Comparison of ENCODE assay signal across 8 mouse cellular contexts in genomic region chr8:109609153-109609502, GRCm38 (mm10). TPM values are rescaled to one million over a fixed set of nuclear protein-coding genes. Genes with fewer than 3 reads are reported as not detected.
DNase-seq lines count a peak whose midpoint lies in the region; ATAC-seq and TF ChIP-seq lines count a peak whose summit lies in the region.

No protein-coding gene starts in this region.

- TF ChIP-seq EP300 in stomach, postnatal 0 days (optimal IDR thresholded peaks at IDR 0.05), result no peak

- peak overlapping the region; percentile 71 for H3K9ac ChIP-seq in forebrain, embryonic 14.5 days (ENCODE audit: low read length)
- peak overlapping the region; percentile 75 for H3K9ac ChIP-seq in hindbrain, embryonic 16.5 days (ENCODE audit: low read depth, low read length)
- H3K9ac ChIP-seq in lung, embryonic 14.5 days, result peak overlapping the region; percentile 71
- peak overlapping the region; percentile 70; the same call in 1 of the 2 replicates for H3K9ac ChIP-seq in stomach, postnatal 0 days (ENCODE audit: low read length)

- H3K4me1 ChIP-seq in forebrain, embryonic 14.5 days (ENCODE audit: control insufficient read depth, insufficient read depth, low read length), result peaks cover 6% of the 10 kb centered on the region; the same call in 1 of the 2 replicates
- peaks cover 11% of the 10 kb centered on the region for H3K4me1 ChIP-seq in hindbrain, embryonic 16.5 days (ENCODE audit: control insufficient read depth, insufficient read depth, low read depth, low read length)
- H3K4me1 ChIP-seq in lung, embryonic 14.5 days (ENCODE audit: insufficient read depth), result peaks cover 4% of the 10 kb centered on the region; the same call in 1 of the 2 replicates
- H3K4me1 ChIP-seq in stomach, postnatal 0 days (replicated peaks; ENCODE audit: control insufficient read depth, insufficient read depth), result 0 out of 2 replicates have a peak, but pooled peaks cover 2% of the 10 kb centered on the region

- H3K4me2 ChIP-seq in forebrain, embryonic 14.5 days (ENCODE audit: low read length), result peak overlapping the region; percentile 86
- H3K4me2 ChIP-seq in hindbrain, embryonic 16.5 days (ENCODE audit: low read length), result peak overlapping the region; percentile 76
- peak overlapping the region; percentile 80 for H3K4me2 ChIP-seq in lung, embryonic 14.5 days
- peak overlapping the region; percentile 80 for H3K4me2 ChIP-seq in stomach, postnatal 0 days (replicated peaks; ENCODE audit: low read depth)

- H3K4me3 ChIP-seq in forebrain, embryonic 14.5 days (ENCODE audit: low read depth, low read length), result peak overlapping the region; percentile 55
- peak overlapping the region; percentile 59 for H3K4me3 ChIP-seq in hindbrain, embryonic 16.5 days (ENCODE audit: low read length)
- peak overlapping the region; percentile 62 for H3K4me3 ChIP-seq in lung, embryonic 14.5 days (ENCODE audit: low read depth, low read length)
- H3K4me3 ChIP-seq in stomach, postnatal 0 days (ENCODE audit: low read depth, low read length), result peak overlapping the region; percentile 68

- H3K27ac ChIP-seq in forebrain, embryonic 14.5 days (ENCODE audit: low read depth, low read length), result peak overlapping the region; percentile 92
- peak overlapping the region; percentile 94 for H3K27ac ChIP-seq in hindbrain, embryonic 16.5 days (ENCODE audit: low read depth, low read length)
- H3K27ac ChIP-seq in lung, embryonic 14.5 days (ENCODE audit: low read depth), result peak overlapping the region; percentile 97
- peak overlapping the region; percentile 98 for H3K27ac ChIP-seq in stomach, postnatal 0 days (replicated peaks)

- H3K27me3 ChIP-seq in forebrain, embryonic 14.5 days (replicated peaks; ENCODE audit: control insufficient read depth, insufficient read depth, low read length), result no peaks in the 10 kb centered on the region
- no peaks in the 10 kb centered on the region for H3K27me3 ChIP-seq in hindbrain, embryonic 16.5 days (replicated peaks; ENCODE audit: control insufficient read depth, insufficient read depth, low read length)
- no peaks in the 10 kb centered on the region for H3K27me3 ChIP-seq in lung, embryonic 14.5 days (ENCODE audit: insufficient read depth, low read length)
- no peaks in the 10 kb centered on the region for H3K27me3 ChIP-seq in stomach, postnatal 0 days (ENCODE audit: control insufficient read depth, insufficient read depth, low read length)

- H3K36me3 ChIP-seq in forebrain, embryonic 14.5 days (ENCODE audit: control insufficient read depth, insufficient read depth, low read length), result peaks cover 6% of the 10 kb centered on the region; the same call in 1 of the 2 replicates
- H3K36me3 ChIP-seq in hindbrain, embryonic 16.5 days (ENCODE audit: control insufficient read depth, insufficient read depth, low read length), result no peaks in the 10 kb centered on the region; the same call in 1 of the 2 replicates
- H3K36me3 ChIP-seq in lung, embryonic 14.5 days (ENCODE audit: insufficient read depth), result 0 out of 2 replicates have a peak, but pooled peaks cover 9% of the 10 kb centered on the region
- H3K36me3 ChIP-seq in stomach, postnatal 0 days (ENCODE audit: control insufficient read depth, insufficient read depth, low read length), result no peaks in the 10 kb centered on the region

- TF ChIP-seq CTCF in lung, embryonic 14.5 days (IDR thresholded peaks at IDR 0.05; ENCODE audit: low read depth), result no peak
- TF ChIP-seq CTCF in stomach, postnatal 0 days (IDR thresholded peaks at IDR 0.05; ENCODE audit: low read depth), result no peak

- no peak for ATAC-seq in forebrain, embryonic 14.5 days
- no peak for ATAC-seq in hindbrain, embryonic 16.5 days
- ATAC-seq in lung, embryonic 14.5 days (ENCODE audit: insufficient read depth), result no peak
- ATAC-seq in stomach, postnatal 0 days (ENCODE audit: low FRiP score, low TSS enrichment), result no peak

- peak; percentile 5 for DNase-seq in embryo, embryonic 10 days (ENCODE audit: low spot score)
- no peak for DNase-seq in embryo, embryonic 9.5 days (ENCODE audit: extremely low spot score)
- DNase-seq in NIH3T3 (ENCODE audit: low read depth), result peak; percentile 60
- DNase-seq in forebrain, embryonic 14.5 days (ENCODE audit: low spot score), result peak; percentile 10
- DNase-seq in lung, embryonic 14.5 days, result peak; percentile 30
- no peak for DNase-seq in stomach, postnatal 0 days (ENCODE audit: low spot score)
- no peak for DNase-seq in T-cell, adult 2 months (ENCODE audit: low spot score)

- H3K9me3 ChIP-seq in forebrain, embryonic 14.5 days (replicated peaks; ENCODE audit: control insufficient read depth, low read length), result no peaks in the 10 kb centered on the region
- no peaks in the 10 kb centered on the region for H3K9me3 ChIP-seq in hindbrain, embryonic 16.5 days (ENCODE audit: control insufficient read depth, low read length)
- H3K9me3 ChIP-seq in lung, embryonic 14.5 days (ENCODE audit: low read depth, low read length), result no peaks in the 10 kb centered on the region
- no peaks in the 10 kb centered on the region for H3K9me3 ChIP-seq in stomach, postnatal 0 days (ENCODE audit: control insufficient read depth, low read length)

- 13% methylated on average over 5 of the region's 5 CpGs for WGBS in forebrain, embryonic 14.5 days
- 20% methylated on average over 5 of the region's 5 CpGs for WGBS in hindbrain, embryonic 16.5 days
- 5% methylated on average over 5 of the region's 5 CpGs for WGBS in lung, embryonic 14.5 days
- WGBS in stomach, postnatal 0 days, result 9% methylated on average over 5 of the region's 5 CpGs

RNA-seq across cellular contexts. Expression of gene Dhodh, which starts 0.7 kb away (rescaled TPM):
- polyA plus RNA-seq in forebrain, embryonic 14.5 days (2014; fragmentation: Nextera tagmentation; extraction: Ambion mirVana), result 33.4 and 34.8 TPM in 2 replicates
- polyA plus RNA-seq in hindbrain, embryonic 16.5 days (2015; fragmentation: Nextera tagmentation; extraction: Ambion mirVana), result 31.3 and 34.3 TPM in 2 replicates
- polyA plus RNA-seq in lung, embryonic 14.5 days (2014; fragmentation: Nextera tagmentation; extraction: Ambion mirVana), result 45.1 and 51.3 TPM in 2 replicates
- 19.9 and 20.5 TPM in 2 replicates for polyA plus RNA-seq in stomach, postnatal 0 days (2015; fragmentation: Nextera tagmentation; extraction: Ambion mirVana)

RNA-seq across cellular contexts. Expression of gene Pkd1l3, which starts 5.2 kb away (rescaled TPM):
- 0.11 TPM in 1 of 2 replicates, not detected in the other for polyA plus RNA-seq in forebrain, embryonic 14.5 days (2014; fragmentation: Nextera tagmentation; extraction: Ambion mirVana)
- polyA plus RNA-seq in hindbrain, embryonic 16.5 days (2015; fragmentation: Nextera tagmentation; extraction: Ambion mirVana), result 0.12 and 0.13 TPM in 2 replicates
- polyA plus RNA-seq in lung, embryonic 14.5 days (2014; fragmentation: Nextera tagmentation; extraction: Ambion mirVana), result 0.09 TPM in 1 of 2 replicates, not detected in the other
- 0.08 TPM in 1 of 2 replicates, not detected in the other for polyA plus RNA-seq in stomach, postnatal 0 days (2015; fragmentation: Nextera tagmentation; extraction: Ambion mirVana)

RNA-seq across cellular contexts. Expression of gene Hp, which starts 30.2 kb away (rescaled TPM):
- 0.13 and 0.64 TPM in 2 replicates for polyA plus RNA-seq in forebrain, embryonic 14.5 days (2014; fragmentation: Nextera tagmentation; extraction: Ambion mirVana)
- 0.39 and 0.79 TPM in 2 replicates for polyA plus RNA-seq in hindbrain, embryonic 16.5 days (2015; fragmentation: Nextera tagmentation; extraction: Ambion mirVana)
- 3.6 and 7.4 TPM in 2 replicates for polyA plus RNA-seq in lung, embryonic 14.5 days (2014; fragmentation: Nextera tagmentation; extraction: Ambion mirVana)
- 5.0 and 8.4 TPM in 2 replicates for polyA plus RNA-seq in stomach, postnatal 0 days (2015; fragmentation: Nextera tagmentation; extraction: Ambion mirVana)

RNA-seq across cellular contexts. Expression of gene Txnl4b, which starts 43.4 kb away (rescaled TPM):
- polyA plus RNA-seq in forebrain, embryonic 14.5 days (2014; fragmentation: Nextera tagmentation; extraction: Ambion mirVana), result 33.4 and 34.1 TPM in 2 replicates
- 29.4 and 31.4 TPM in 2 replicates for polyA plus RNA-seq in hindbrain, embryonic 16.5 days (2015; fragmentation: Nextera tagmentation; extraction: Ambion mirVana)
- polyA plus RNA-seq in lung, embryonic 14.5 days (2014; fragmentation: Nextera tagmentation; extraction: Ambion mirVana), result 25.1 and 26.0 TPM in 2 replicates
- polyA plus RNA-seq in stomach, postnatal 0 days (2015; fragmentation: Nextera tagmentation; extraction: Ambion mirVana), result 16.3 and 16.7 TPM in 2 replicates

RNA-seq across cellular contexts. Expression of gene Dhx38, which starts 43.5 kb away (rescaled TPM):
- polyA plus RNA-seq in forebrain, embryonic 14.5 days (2014; fragmentation: Nextera tagmentation; extraction: Ambion mirVana), result 14.6 and 17.9 TPM in 2 replicates
- polyA plus RNA-seq in hindbrain, embryonic 16.5 days (2015; fragmentation: Nextera tagmentation; extraction: Ambion mirVana), result 14.4 and 16.8 TPM in 2 replicates
- 23.5 and 25.1 TPM in 2 replicates for polyA plus RNA-seq in lung, embryonic 14.5 days (2014; fragmentation: Nextera tagmentation; extraction: Ambion mirVana)
- 7.0 and 7.2 TPM in 2 replicates for polyA plus RNA-seq in stomach, postnatal 0 days (2015; fragmentation: Nextera tagmentation; extraction: Ambion mirVana)

Comparison
In these comparisons a context has a peak if more than half of its experiments do, and no peak if none do; other contexts are left out.
1. DNase-seq: peak in embryo, embryonic 10 days (single experiment), NIH3T3 (single experiment), forebrain, embryonic 14.5 days (single experiment) and lung, embryonic 14.5 days (single experiment); none in embryo, embryonic 9.5 days (single experiment), stomach, postnatal 0 days (single experiment) and T-cell, adult 2 months (single experiment).
2. Peak in every context shown above with its lines, with median percentiles within 50 percentile points of each other: H3K27ac ChIP-seq, H3K4me2 ChIP-seq, H3K4me3 ChIP-seq and H3K9ac ChIP-seq.